Mouse (Mus musculus) WW6 (cell line): Measurements from ENCODE around the gene Allc.
A peak's percentile ranks its signal among the peaks of the same experiment; 100 is the strongest.

Source experiments
- DNase-seq: peaks from one replicate; pipeline ENCODE4 v3.0.0-alpha.2; 2013; ENCODE audit warnings: low read depth, low spot score

Allc gene

GRCm38 (mm10) chr12:28582423-28582822, at the start of gene Allc:
Allc (minus strand) TSS chr12:28582523.
- no peak for DNase-seq

DNA sequence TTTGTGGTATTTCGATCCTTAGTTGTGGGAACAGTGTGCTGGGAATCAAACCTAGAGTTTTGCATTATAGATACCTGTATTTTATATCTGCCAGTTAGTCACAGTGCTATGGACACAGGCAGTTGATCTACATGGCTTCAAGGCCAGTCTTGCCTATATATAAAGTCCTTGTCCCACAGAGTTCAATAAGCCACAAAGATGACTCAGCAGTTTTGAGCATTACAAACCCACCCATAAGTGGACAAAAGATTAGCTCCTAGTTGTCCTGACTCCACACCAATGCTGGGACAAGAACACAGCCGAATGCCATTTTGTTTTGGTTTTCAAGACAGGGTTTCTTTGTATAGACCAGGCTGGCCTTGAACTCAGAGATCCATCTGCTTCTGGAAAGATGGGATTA, 46.1 kb upstream of the Allc start:
- no peak for DNase-seq

GRCm38 (mm10) chr12:28627092-28627491, 44.8 kb upstream of the Allc start:
- DNase-seq = no peak

GRCm38 (mm10) chr12:28625407-28625806, 43.1 kb upstream of the Allc start:
- DNase-seq = no peak

- DNase-seq = no peak
Observed at GRCm38 (mm10) chr12:28624251-28624650, 41.9 kb upstream of the Allc start.

- DNase-seq = no peak
Observed at GRCm38 (mm10) chr12:28623195-28623594, 40.9 kb upstream of the Allc start, which contains the start of gene Colec11. Colec11 (minus strand) TSS chr12:28623377.

- no peak for DNase-seq
Observed at GRCm38 (mm10) chr12:28622641-28623040, 40.3 kb upstream of the Allc start.

DNA sequence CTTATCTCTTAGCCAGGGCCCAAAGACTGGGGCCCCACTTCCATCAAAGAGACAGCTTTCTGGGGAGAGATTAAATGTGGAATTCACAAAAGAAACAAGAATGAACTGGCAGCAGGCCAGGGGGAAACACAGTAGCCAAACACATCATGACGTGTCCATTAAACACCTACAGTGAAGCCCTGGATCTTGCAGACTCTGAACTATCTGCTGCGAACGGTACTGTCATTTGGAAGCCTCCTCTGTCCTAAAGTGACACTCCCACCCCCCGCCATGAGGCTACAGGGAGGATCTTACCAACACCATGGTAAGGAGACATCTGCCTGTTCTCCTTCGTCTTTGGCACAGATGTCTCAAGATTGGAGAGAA, 39.8 kb upstream of the Allc start:
- no peak for DNase-seq

- DNase-seq = no peak
Observed at GRCm38 (mm10) chr12:28621451-28622166, 39.3 kb upstream of the Allc start.

- DNase-seq = no peak
Observed at GRCm38 (mm10) chr12:28617297-28617696, 35.0 kb upstream of the Allc start.

- DNase-seq = no peak
Observed at GRCm38 (mm10) chr12:28614401-28614800, 32.1 kb upstream of the Allc start.

DNA sequence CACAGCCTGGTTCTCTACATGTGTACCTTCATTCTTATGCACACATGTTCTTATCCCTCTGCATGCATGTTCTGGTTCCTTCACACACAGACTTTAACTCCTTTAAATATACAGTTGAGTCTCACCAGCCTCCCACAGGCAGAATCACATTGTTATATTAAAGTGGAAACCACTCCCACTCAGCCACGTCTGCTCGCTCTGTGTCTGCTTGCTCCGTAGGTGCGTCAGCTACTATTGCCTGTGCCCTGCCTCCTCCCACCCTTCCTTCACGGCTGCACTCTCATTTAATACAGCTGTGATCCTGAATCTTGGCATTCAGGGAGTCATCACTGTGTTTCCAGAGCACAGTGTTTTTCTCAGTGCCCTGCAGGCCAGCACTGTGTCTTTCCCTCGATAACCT, 30.1 kb upstream of the Allc start:
- no peak for DNase-seq

GRCm38 (mm10) chr12:28607546-28608305, 25.4 kb upstream of the Allc start:
- no peak for DNase-seq

GRCm38 (mm10) chr12:28603494-28603893, 21.2 kb upstream of the Allc start:
- DNase-seq = no peak

DNA sequence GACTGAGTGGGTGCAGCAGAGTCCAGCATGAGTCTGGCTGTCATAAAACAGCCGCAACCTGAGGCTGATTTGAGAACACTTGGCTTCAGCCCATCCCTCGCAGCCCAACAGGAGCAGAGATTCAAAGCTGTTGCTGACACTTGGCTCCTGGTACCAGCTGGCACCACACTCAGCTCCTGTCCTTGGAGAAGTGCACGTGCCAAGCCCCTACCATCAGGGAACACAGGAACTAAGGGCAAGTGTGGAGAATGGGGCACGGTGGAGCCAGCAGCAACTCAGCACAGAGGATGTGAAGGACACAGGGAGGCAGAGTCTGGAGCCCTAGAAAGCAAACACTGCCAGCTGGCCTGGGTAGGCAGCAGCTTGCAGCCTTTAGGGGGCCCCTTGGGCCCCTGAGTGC, 19.9 kb upstream of the Allc start:
- DNase-seq = no peak

DNA sequence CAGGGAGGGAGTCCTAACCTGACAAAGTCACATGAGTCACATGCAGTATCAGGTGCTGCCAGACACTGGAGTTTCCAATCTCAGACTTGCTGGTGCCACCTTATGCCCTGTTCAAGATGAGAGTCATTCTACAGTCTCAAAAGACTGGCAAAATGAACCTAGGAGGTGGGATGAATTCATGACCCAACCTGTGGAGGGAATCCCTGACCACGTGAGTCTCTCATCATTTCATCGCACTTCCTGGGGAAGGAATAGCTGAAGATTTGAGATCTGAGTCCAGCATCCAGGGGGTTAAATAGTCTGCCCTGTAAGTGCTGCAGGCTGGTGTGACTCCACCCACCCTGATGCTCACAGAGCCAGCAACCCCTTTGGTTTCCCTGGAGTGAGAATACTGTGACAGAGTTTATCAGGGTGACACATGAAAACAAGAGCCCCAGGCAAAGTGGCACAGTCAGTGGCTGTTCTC, 16.2 kb upstream of the Allc start:
- DNase-seq = no peak

DNA sequence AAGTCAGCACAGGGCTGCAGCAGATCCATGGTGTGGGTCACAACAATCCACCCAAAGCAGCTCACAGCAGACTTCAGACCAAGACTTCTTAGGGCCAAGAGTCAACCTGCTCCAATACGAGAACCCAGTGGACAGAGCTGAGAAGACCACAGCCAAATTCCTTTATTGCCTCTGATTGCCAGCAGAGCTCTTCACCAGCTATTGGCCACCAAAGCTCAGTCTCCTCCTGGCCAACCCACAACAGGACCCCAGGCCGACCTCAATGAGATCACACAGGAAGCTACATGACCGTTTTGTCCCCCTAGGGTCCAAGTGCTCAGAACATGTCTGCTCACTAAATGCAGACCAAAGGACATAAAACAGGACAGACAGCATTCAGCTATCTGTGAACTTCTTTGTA, 15.8 kb upstream of the Allc start:
- DNase-seq = no peak

GRCm38 (mm10) chr12:28597699-28598098, 15.4 kb upstream of the Allc start:
- no peak for DNase-seq

- DNase-seq = no peak
Observed at GRCm38 (mm10) chr12:28596851-28597250, 14.5 kb upstream of the Allc start.

- DNase-seq = no peak
Observed at GRCm38 (mm10) chr12:28590428-28590827, 8.1 kb upstream of the Allc start.

DNA sequence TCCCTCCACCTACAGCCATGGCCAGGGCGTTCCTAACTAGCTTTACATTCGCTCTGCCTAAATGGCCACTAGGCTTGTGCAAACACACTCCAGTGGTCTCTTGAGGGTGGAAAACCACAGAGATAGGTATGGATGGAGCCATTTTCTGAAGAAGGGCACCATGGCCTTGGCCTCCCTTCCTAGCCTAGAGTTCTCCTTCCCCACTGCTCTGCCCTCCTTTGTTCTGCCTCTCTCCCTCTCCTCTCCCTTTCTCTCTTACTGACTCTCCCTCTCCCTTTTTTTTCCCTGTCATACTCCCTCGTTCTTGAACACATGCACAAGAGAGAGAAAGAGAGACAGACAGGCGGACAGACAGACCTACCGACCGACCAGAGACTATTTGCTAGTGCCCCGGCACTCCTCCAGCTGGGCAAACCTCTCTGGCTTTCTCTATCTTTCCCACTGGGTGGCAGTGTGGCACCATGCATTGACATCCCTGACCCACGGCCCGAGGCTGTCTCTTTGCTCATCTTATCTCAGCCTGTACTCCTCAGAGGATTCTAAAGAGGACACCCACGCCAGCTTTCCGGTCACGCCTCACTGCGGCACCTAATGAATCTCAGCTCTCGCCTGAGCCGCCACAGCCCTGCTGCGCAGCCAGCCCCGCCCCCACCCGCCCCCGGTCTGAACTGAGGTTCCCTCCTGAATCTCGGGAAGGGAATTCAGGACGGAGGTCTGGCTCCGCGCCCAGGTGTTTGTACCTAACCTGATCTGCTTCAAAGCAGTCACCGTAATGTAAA, 7.0 kb upstream of the Allc start:
- DNase-seq = peak; percentile 58

DNA sequence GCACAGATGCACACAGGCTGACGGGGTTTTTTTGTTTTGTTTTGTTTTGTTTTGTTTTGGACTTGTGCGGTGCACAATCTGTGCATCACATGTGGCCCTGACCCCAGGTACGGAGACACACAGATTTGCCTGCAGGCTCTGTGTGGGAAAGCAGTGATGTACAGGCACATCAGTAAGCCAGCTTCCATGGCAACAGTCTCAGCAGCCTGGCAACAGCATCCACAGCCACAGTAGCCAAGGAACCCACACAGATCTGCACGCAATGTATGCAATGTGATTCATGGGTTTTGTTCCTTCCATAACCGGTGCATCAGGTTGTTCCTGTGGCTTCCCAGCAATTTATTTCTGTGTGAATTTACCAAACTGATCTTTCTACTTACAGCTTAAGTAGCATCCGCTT, 5.6 kb upstream of the Allc start:
- no peak for DNase-seq
